Mouse (Mus musculus) kidney, adult 2 months (tissue): ENCODE measurements at regions not wholly inside any gene's neighbourhood (a gene's known extent, or its start where the extent isn't known, plus 50 kb on each side); places are given as distances from the start of the nearest gene placed in this dataset.

Experiments
- CTCF ChIP-seq: fragments of 200-500 bp; conservative IDR thresholded peaks from 2 replicates; pipeline ENCODE4 v1.5.1; 2011; ENCODE audit warnings: low read depth, mild to moderate bottlenecking, control low read depth, low read length, moderate library complexity, mixed read lengths; ENCODE audit not compliant: insufficient read depth, insufficient read length
- POLR2A ChIP-seq: fragments of 200-500 bp; IDR thresholded peaks from one replicate; pipeline ENCODE4 v1.6.1; 2011; ENCODE audit warnings: low read depth, low read length, control low read depth

GRCm38 (mm10) chr14:96954462-96954861 lies 435.6 kb upstream of the Klhl1 start:
- TF ChIP-seq POLR2A (no peak), CTCF (no peak)
